In genomic region chr11:7129319-7130051, GRCm38 (mm10) we compare ENCODE assay signal across 19 mouse cellular contexts. TPM values are rescaled to one million over a fixed set of nuclear protein-coding genes. Genes with fewer than 3 reads are reported as not detected.
DNase-seq lines count a peak whose midpoint lies in the region; ATAC-seq and TF ChIP-seq lines count a peak whose summit lies in the region.
"Had no signal": no experiment of that assay in that cellular context is flagged by ENCODE, and none has a peak within 500 bp of the region (broad histone marks: within the 10 kb centered on the region; RNA-seq: fewer than 3 reads in every experiment).

No protein-coding gene starts in this region.

- H3K36me3 ChIP-seq in forebrain, postnatal 0 days (ENCODE audit: insufficient read depth): no peaks in the 10 kb centered on the region; the same call in 1 of the 2 replicates
- H3K36me3 ChIP-seq in forebrain, embryonic 10.5 days (replicated peaks): 0 out of 2 replicates have a peak, but pooled peaks cover 2% of the 10 kb centered on the region
- no peaks in the 10 kb centered on the region for H3K36me3 ChIP-seq in intestine, embryonic 14.5 days (ENCODE audit: control insufficient read depth, insufficient read depth, low read length)
- H3K36me3 ChIP-seq in intestine, postnatal 0 days (ENCODE audit: control insufficient read depth, insufficient read depth): no peaks in the 10 kb centered on the region
- H3K36me3 ChIP-seq in midbrain, embryonic 15.5 days (replicated peaks): 0 out of 2 replicates have a peak, but pooled peaks cover 3% of the 10 kb centered on the region
- H3K36me3 ChIP-seq in midbrain, embryonic 14.5 days (ENCODE audit: control insufficient read depth, insufficient read depth, low read length): no peaks in the 10 kb centered on the region
- H3K36me3 ChIP-seq: forebrain, embryonic 15.5 days; kidney, embryonic 15.5 days; limb, embryonic 13.5 days had no signal

- H3K27me3 ChIP-seq in forebrain, postnatal 0 days (ENCODE audit: insufficient read depth, low read length): no peaks in the 10 kb centered on the region
- H3K27me3 ChIP-seq in forebrain, embryonic 10.5 days (ENCODE audit: poor library complexity, severe bottlenecking): no peaks in the 10 kb centered on the region
- H3K27me3 ChIP-seq in intestine, embryonic 14.5 days (replicated peaks; ENCODE audit: control insufficient read depth, insufficient read depth, low read length): no peaks in the 10 kb centered on the region
- no peaks in the 10 kb centered on the region for H3K27me3 ChIP-seq in intestine, postnatal 0 days (replicated peaks; ENCODE audit: control insufficient read depth, insufficient read depth, low read length)
- H3K27me3 ChIP-seq in midbrain, embryonic 15.5 days (replicated peaks): no peaks in the 10 kb centered on the region
- no peaks in the 10 kb centered on the region for H3K27me3 ChIP-seq in midbrain, embryonic 14.5 days (ENCODE audit: control insufficient read depth, insufficient read depth, low read length)
- H3K27me3 ChIP-seq: forebrain, embryonic 15.5 days; kidney, embryonic 15.5 days; limb, embryonic 13.5 days had no signal

- WGBS in forebrain, postnatal 0 days: 65% methylated on average over 8 of the region's 8 CpGs
- WGBS in forebrain, embryonic 10.5 days: 87% methylated on average over 8 of the region's 8 CpGs
- WGBS in intestine, embryonic 14.5 days: 56% methylated on average over 8 of the region's 8 CpGs
- WGBS in intestine, postnatal 0 days: 47% methylated on average over 8 of the region's 8 CpGs
- WGBS in midbrain, embryonic 15.5 days: 71% methylated on average over 8 of the region's 8 CpGs
- WGBS in midbrain, embryonic 14.5 days: 71% methylated on average over 8 of the region's 8 CpGs

- H3K4me3 ChIP-seq in forebrain, postnatal 0 days (ENCODE audit: low read depth, low read length): no peak overlapping the region
- no peak overlapping the region for H3K4me3 ChIP-seq in forebrain, embryonic 10.5 days
- no peak overlapping the region for H3K4me3 ChIP-seq in intestine, embryonic 14.5 days (ENCODE audit: low read depth, low read length)
- no peak overlapping the region for H3K4me3 ChIP-seq in intestine, postnatal 0 days (ENCODE audit: low read depth, low read length)
- H3K4me3 ChIP-seq in midbrain, embryonic 15.5 days: no peak overlapping the region
- H3K4me3 ChIP-seq in midbrain, embryonic 14.5 days (replicated peaks; ENCODE audit: low read depth, low read length): no peak overlapping the region
- H3K4me3 ChIP-seq: forebrain, embryonic 15.5 days; kidney, embryonic 15.5 days; layer of hippocampus, adult 2 months; limb, embryonic 13.5 days; midbrain, embryonic 10.5 days had no signal

- no peak overlapping the region for H3K27ac ChIP-seq in forebrain, postnatal 0 days (ENCODE audit: low read depth, low read length)
- H3K27ac ChIP-seq in forebrain, embryonic 10.5 days: no peak overlapping the region
- no peak overlapping the region for H3K27ac ChIP-seq in intestine, embryonic 14.5 days (ENCODE audit: low read depth)
- H3K27ac ChIP-seq in intestine, postnatal 0 days (ENCODE audit: low read depth, low read length): no peak overlapping the region
- no peak overlapping the region for H3K27ac ChIP-seq in midbrain, embryonic 15.5 days
- H3K27ac ChIP-seq in midbrain, embryonic 14.5 days (replicated peaks; ENCODE audit: low read depth, low read length): no peak overlapping the region
- H3K27ac ChIP-seq: forebrain, embryonic 15.5 days; kidney, embryonic 15.5 days; layer of hippocampus, adult 2 months; limb, embryonic 13.5 days; midbrain, embryonic 10.5 days had no signal

- peak; percentile 57 for ATAC-seq in forebrain, postnatal 0 days
- ATAC-seq in intestine, embryonic 14.5 days (replicated peaks; ENCODE audit: low FRiP score, low TSS enrichment, low read depth): 0 out of 2 replicates have a peak, but pooled peaks have one; percentile 36
- no peak for ATAC-seq in intestine, postnatal 0 days
- 0 out of 2 replicates have a peak, but pooled peaks have one; percentile 4 for ATAC-seq in midbrain, embryonic 15.5 days (replicated peaks)
- no peak for ATAC-seq in midbrain, embryonic 14.5 days (ENCODE audit: low FRiP score, low TSS enrichment)
- ATAC-seq: forebrain, embryonic 15.5 days had no signal

- H3K9ac ChIP-seq in forebrain, postnatal 0 days: no peak overlapping the region
- H3K9ac ChIP-seq in intestine, embryonic 14.5 days (ENCODE audit: low read length): no peak overlapping the region
- no peak overlapping the region for H3K9ac ChIP-seq in intestine, postnatal 0 days (ENCODE audit: low read depth, low read length)
- no peak overlapping the region for H3K9ac ChIP-seq in midbrain, embryonic 15.5 days
- H3K9ac ChIP-seq in midbrain, embryonic 14.5 days (replicated peaks; ENCODE audit: low read length): no peak overlapping the region
- H3K9ac ChIP-seq: forebrain, embryonic 15.5 days; kidney, embryonic 15.5 days; limb, embryonic 13.5 days had no signal

- no peak overlapping the region for H3K4me2 ChIP-seq in forebrain, postnatal 0 days (ENCODE audit: low read depth)
- H3K4me2 ChIP-seq in intestine, embryonic 14.5 days (ENCODE audit: low read length): no peak overlapping the region
- no peak overlapping the region for H3K4me2 ChIP-seq in intestine, postnatal 0 days (replicated peaks; ENCODE audit: low read depth)
- no peak overlapping the region for H3K4me2 ChIP-seq in midbrain, embryonic 15.5 days
- no peak overlapping the region for H3K4me2 ChIP-seq in midbrain, embryonic 14.5 days (ENCODE audit: low read length)
- H3K4me2 ChIP-seq: forebrain, embryonic 15.5 days; kidney, embryonic 15.5 days; limb, embryonic 13.5 days had no signal

- no peaks in the 10 kb centered on the region for H3K9me3 ChIP-seq in forebrain, postnatal 0 days (ENCODE audit: low read length)
- no peaks in the 10 kb centered on the region for H3K9me3 ChIP-seq in forebrain, embryonic 10.5 days
- no peaks in the 10 kb centered on the region for H3K9me3 ChIP-seq in intestine, embryonic 14.5 days (ENCODE audit: control insufficient read depth, low read length)
- no peaks in the 10 kb centered on the region for H3K9me3 ChIP-seq in intestine, postnatal 0 days (ENCODE audit: control insufficient read depth)
- no peaks in the 10 kb centered on the region for H3K9me3 ChIP-seq in midbrain, embryonic 15.5 days
- H3K9me3 ChIP-seq in midbrain, embryonic 14.5 days (ENCODE audit: control insufficient read depth, low read length): no peaks in the 10 kb centered on the region
- H3K9me3 ChIP-seq: forebrain, embryonic 15.5 days; kidney, embryonic 15.5 days; limb, embryonic 13.5 days; midbrain, embryonic 10.5 days had no signal

- H3K4me1 ChIP-seq in forebrain, postnatal 0 days (ENCODE audit: insufficient read depth): no peaks in the 10 kb centered on the region
- peaks cover 5% of the 10 kb centered on the region; the same call in 1 of the 2 replicates for H3K4me1 ChIP-seq in forebrain, embryonic 10.5 days
- H3K4me1 ChIP-seq in intestine, embryonic 14.5 days (replicated peaks; ENCODE audit: control insufficient read depth, insufficient read depth, low read length): 0 out of 2 replicates have a peak, but pooled peaks cover 4% of the 10 kb centered on the region
- no peaks in the 10 kb centered on the region for H3K4me1 ChIP-seq in intestine, postnatal 0 days (replicated peaks; ENCODE audit: control insufficient read depth, insufficient read depth, low read length)
- no peaks in the 10 kb centered on the region for H3K4me1 ChIP-seq in midbrain, embryonic 15.5 days
- no peaks in the 10 kb centered on the region for H3K4me1 ChIP-seq in midbrain, embryonic 14.5 days (ENCODE audit: control insufficient read depth, insufficient read depth, low read length)
- H3K4me1 ChIP-seq: forebrain, embryonic 15.5 days; kidney, embryonic 15.5 days; limb, embryonic 13.5 days; midbrain, embryonic 10.5 days had no signal

- no peak for TF ChIP-seq CTCF in forebrain, postnatal 0 days (IDR thresholded peaks at IDR 0.05; ENCODE audit: low read depth)
- no peak for TF ChIP-seq CTCF in intestine, postnatal 0 days (IDR thresholded peaks at IDR 0.05; ENCODE audit: low read depth)

- no peak for DNase-seq in forebrain, postnatal 0 days
- no peak for DNase-seq in forebrain, embryonic 10.5 days (ENCODE audit: extremely low spot score, low spot score)
- no peak for DNase-seq in intestine, embryonic 14.5 days (ENCODE audit: low spot score)
- no peak for DNase-seq in midbrain, embryonic 14.5 days
- DNase-seq in telencephalon, adult 2 months (ENCODE audit: low read depth, low spot score): peak; percentile 49
- no peak for DNase-seq in ovary, postnatal 36 days (ENCODE audit: low spot score)
- DNase-seq: adrenal gland, adult 8-10 months; cerebellum, adult 8-10 months; thymus, adult 18-20 months had no signal

RNA-seq across cellular contexts. Expression of gene Gm11985, which starts 58.9 kb away (rescaled TPM):
- not detected in 2 replicates for total RNA-seq in forebrain, postnatal 0 days (2014; rRNA removed)
- polyA plus RNA-seq in forebrain, postnatal 0 days (2015; fragmentation: Nextera tagmentation; extraction: Ambion mirVana): not detected in 2 replicates
- polyA plus RNA-seq in forebrain, embryonic 10.5 days (2016; fragmentation: Nextera tagmentation; extraction: Ambion mirVana): not detected in 2 replicates
- polyA plus RNA-seq in intestine, embryonic 14.5 days (2014; fragmentation: Nextera tagmentation; extraction: Ambion mirVana): not detected in 2 replicates
- not detected in 2 replicates for polyA plus RNA-seq in intestine, postnatal 0 days (2015; fragmentation: Nextera tagmentation; extraction: Ambion mirVana)
- not detected in 2 replicates for polyA plus RNA-seq in midbrain, embryonic 15.5 days (2015; fragmentation: Nextera tagmentation; extraction: Ambion mirVana)
- not detected in 2 replicates for polyA plus RNA-seq in midbrain, embryonic 14.5 days (2014; fragmentation: Nextera tagmentation; extraction: Ambion mirVana)
- total RNA-seq: adrenal gland, adult 8-10 months; gastrocnemius, adult 8-10 months; layer of hippocampus, adult 2 months; left cerebral cortex, adult 8-10 months had no signal
- polyA plus RNA-seq: forebrain, embryonic 15.5 days; kidney, embryonic 15.5 days; liver, embryonic 16.5 days; midbrain, embryonic 10.5 days had no signal

Comparison
In these comparisons a context has a peak if more than half of its experiments do, and no peak if none do; other contexts are left out.
1. ATAC-seq: peak in forebrain, postnatal 0 days (single experiment), intestine, embryonic 14.5 days (single experiment) and midbrain, embryonic 15.5 days (single experiment); none in intestine, postnatal 0 days (single experiment) and midbrain, embryonic 14.5 days (single experiment).